Mouse (Mus musculus) heart, embryonic 16.5 days (tissue): ENCODE data around the gene Idh2. TPM values are rescaled to one million over a fixed set of nuclear protein-coding genes. Genes with fewer than 3 reads are reported as not detected.
A peak's percentile ranks its signal among the peaks of the same experiment; 100 is the strongest.

Experiments
- ATAC-seq: fragments of 200-750 bp; cut with Nextera tagmentation; replicated peaks from 2 replicates; pipeline ENCODE4 v1.8.0; 2017; ENCODE audit warnings: moderate number of reproducible peaks; ENCODE audit not compliant: insufficient read depth, low FRiP score; ENCODE audit errors: extremely low read depth
- H3K27ac ChIP-seq: fragments of 300-500 bp; sonication (generic); 2 replicates; pipeline ENCODE4 v1.5.1; 2014; ENCODE audit warnings: mild to moderate bottlenecking, low read length, control low read depth, moderate library complexity
- H3K27me3 ChIP-seq: fragments of 300-500 bp; sonication (generic); 2 replicates; pipeline ENCODE4 v1.6.1; 2014; ENCODE audit warnings: low read length, mixed read lengths; ENCODE audit not compliant: control insufficient read depth, insufficient read depth
- H3K36me3 ChIP-seq: fragments of 300-500 bp; sonication (generic); 2 replicates; pipeline ENCODE4 v1.6.1; 2014; ENCODE audit not compliant: control insufficient read depth, insufficient read depth
- H3K4me1 ChIP-seq: fragments of 300-500 bp; sonication (generic); 2 replicates; pipeline ENCODE4 v1.6.1; 2014; ENCODE audit warnings: low read length, mixed read lengths; ENCODE audit not compliant: control insufficient read depth, insufficient read depth
- H3K4me2 ChIP-seq: fragments of 300-500 bp; sonication (generic); 2 replicates; pipeline ENCODE4 v1.6.1; 2014; ENCODE audit warnings: low read depth, mild to moderate bottlenecking, control low read depth, low read length
- H3K4me3 ChIP-seq: fragments of 300-500 bp; sonication (generic); 2 replicates; pipeline ENCODE4 v1.5.1; 2014; ENCODE audit warnings: mild to moderate bottlenecking, control low read depth, low read length
- H3K9ac ChIP-seq: fragments of 300-500 bp; sonication (generic); 2 replicates; pipeline ENCODE4 v1.6.1; 2014; ENCODE audit warnings: low read length, control low read depth
- H3K9me3 ChIP-seq: fragments of 300-500 bp; sonication (generic); replicated peaks from 2 replicates; pipeline ENCODE4 v1.6.1; 2016; ENCODE audit warnings: low read length; ENCODE audit not compliant: control insufficient read depth
- WGBS: fragments of 180-500 bp; shearing (Covaris S2); extraction: QIAGEN DNeasy Blood & Tissue Kit; methylation state at CpG from one replicate; pipeline ENCODE4 v1.1.7; 2014; 5-methylcytosine and 5-hydroxymethylcytosine counted together
- polyA plus RNA-seq: library from polyadenylated mRNA; unstranded; fragments of >200 nt; fragmentation: Nextera tagmentation; extraction: Ambion mirVana; gene quantifications from 2 replicates; pipeline ENCODE4 v1.2.1, GENCODE M21; 2015

Idh2 gene
- polyA plus RNA-seq, 1 experiment from 2014 or later, result 2,782 TPM

DNA sequence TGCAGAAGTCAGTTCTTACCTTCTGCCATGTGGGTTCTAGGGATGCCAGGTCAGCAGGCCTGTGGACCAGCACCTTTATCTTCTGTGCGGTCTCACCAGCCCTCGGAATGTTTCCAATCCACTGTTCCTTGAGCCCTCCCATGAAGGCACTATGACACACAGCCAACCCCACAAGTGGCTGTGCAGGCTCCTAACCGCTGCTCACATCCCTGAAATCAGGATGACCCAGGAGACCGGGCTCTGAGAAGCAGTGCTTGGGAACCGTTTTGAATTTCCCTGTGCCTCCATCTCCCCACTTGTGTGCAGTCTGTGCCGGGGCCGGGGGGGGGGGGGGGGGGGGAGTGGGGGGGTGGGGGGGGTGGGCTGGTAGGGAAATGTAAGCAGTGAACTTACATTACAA is 46.9 kb downstream of the Idh2 start:
- H3K9ac ChIP-seq, result no peak overlapping the region
- H3K36me3 ChIP-seq, result no peaks in the 10 kb centered on the region
- ATAC-seq, result no peak
- peaks cover 38% of the 10 kb centered on the region for H3K4me1 ChIP-seq
- H3K9me3 ChIP-seq, result no peaks in the 10 kb centered on the region
- 0 out of 2 replicates have a peak overlapping the region, but pooled peaks have one; percentile 18 for H3K4me2 ChIP-seq
- no peaks in the 10 kb centered on the region for H3K27me3 ChIP-seq
- no peak overlapping the region for H3K27ac ChIP-seq
- no peak overlapping the region for H3K4me3 ChIP-seq
- WGBS, result 58% methylated on average over 6 of the region's 7 CpGs

DNA sequence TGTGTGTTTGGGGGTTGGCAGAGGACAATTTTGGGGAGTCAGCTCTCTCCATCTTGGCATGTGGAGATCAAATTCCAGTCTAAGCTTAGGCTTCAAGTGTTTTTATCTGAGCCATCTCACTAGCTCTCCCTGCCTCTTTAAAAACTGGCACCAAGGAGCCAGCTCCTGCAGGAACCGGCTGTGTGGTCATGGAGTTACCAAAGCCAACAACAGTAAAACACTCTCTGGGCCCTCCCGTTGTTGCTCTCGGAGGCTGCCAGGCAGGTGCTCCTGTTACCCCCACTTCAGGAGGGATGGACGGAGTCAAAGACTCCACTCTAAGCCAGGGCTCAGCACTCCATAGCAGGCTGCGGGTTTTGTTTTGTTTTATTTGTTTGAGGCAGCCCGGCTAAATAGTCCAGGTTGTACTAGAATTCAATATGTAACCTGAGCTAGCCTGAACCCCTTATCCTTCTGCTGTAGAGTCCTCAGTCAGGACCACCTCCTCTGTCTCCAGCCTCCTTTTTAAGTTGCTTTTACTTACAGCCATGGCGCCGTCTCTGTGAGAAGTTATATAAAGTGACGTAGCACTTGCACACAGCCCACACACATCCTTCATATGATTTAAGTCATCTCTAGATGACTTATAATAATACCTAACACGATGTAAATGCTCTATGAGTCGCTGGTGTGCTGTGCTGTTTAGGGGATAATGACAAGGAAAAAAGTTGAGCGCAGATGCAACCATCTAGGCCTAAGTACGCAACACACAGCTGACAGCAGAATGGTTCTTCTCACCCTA is 48.3 kb downstream of the Idh2 start:
- H3K9ac ChIP-seq, result no peak overlapping the region
- peaks cover 37% of the 10 kb centered on the region for H3K4me1 ChIP-seq
- no peak for ATAC-seq
- no peaks in the 10 kb centered on the region for H3K9me3 ChIP-seq
- no peaks in the 10 kb centered on the region for H3K36me3 ChIP-seq
- 71% methylated on average over 13 of the region's 13 CpGs for WGBS
- no peak overlapping the region for H3K4me3 ChIP-seq
- no peak overlapping the region for H3K4me2 ChIP-seq
- H3K27me3 ChIP-seq, result no peaks in the 10 kb centered on the region
- H3K27ac ChIP-seq, result no peak overlapping the region

DNA sequence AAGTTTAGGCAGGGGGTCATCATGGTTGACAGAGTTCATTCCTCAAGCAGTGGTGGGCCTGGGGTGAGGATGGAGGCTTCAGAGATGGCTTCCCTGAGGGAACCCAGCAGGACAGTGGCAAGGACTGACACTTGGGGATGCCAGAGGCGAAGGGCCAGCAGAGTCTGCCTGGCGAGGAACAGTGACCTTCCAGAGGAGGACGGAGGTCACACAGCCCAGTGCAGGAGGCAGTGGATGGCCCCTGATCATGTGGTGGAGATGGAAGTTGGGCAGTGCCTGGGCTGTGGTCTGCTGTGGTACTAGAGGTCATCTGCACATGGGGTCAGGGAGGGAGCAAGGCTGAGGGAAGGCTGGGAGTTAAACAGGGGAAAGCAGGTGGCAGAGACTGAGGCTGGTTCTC is 49.9 kb downstream of the Idh2 start:
- WGBS, result 64% methylated on average over 3 of the region's 3 CpGs
- H3K9me3 ChIP-seq, result no peaks in the 10 kb centered on the region
- peaks cover 37% of the 10 kb centered on the region for H3K4me1 ChIP-seq
- H3K4me3 ChIP-seq, result no peak overlapping the region
- no peak overlapping the region for H3K27ac ChIP-seq
- no peaks in the 10 kb centered on the region for H3K36me3 ChIP-seq
- no peak overlapping the region for H3K4me2 ChIP-seq
- no peak overlapping the region for H3K9ac ChIP-seq
- no peak for ATAC-seq
- no peaks in the 10 kb centered on the region for H3K27me3 ChIP-seq

DNA sequence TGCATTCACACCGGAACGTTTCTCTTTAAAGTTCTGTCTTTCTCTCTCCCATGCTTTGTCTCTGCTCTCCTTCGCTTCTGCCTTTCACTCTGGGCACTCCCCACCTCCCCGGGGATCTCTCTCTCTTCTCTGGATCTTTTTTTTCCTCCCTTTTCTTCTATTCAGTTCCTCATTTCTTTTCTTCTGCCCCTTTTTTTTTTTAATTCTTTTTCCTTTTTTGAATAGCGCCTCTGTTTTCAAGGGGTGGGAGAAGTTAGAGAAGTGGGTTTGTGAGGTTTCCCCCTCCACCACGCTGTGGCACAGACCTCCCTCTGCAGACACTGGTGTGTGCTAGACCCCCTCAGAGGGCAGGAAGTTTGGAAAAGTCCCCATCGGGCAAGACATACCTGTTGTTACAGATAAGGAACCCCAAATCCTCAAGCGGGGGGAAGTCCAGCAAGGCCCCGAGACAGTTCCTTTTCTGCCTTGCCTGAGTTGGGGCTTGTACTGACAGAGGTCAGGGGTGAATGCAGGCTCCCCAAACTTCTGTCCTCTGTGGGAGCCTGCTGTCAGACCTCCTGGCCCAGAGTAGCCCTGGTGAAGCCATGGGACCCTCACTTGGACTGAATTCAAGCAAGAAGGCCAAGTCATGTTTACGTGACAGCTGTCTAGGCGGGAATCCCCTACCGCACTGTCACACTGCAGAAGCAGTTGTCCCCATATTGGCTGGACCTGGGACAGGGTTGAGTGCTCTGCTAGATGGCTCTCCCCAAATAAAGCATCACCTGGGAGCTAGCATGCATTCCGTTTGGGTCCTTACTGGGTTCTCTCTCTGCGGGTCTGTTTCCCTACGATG is 51.1 kb downstream of the Idh2 start:
- WGBS, result 69% methylated on average over 15 of the region's 15 CpGs
- no peak overlapping the region for H3K27ac ChIP-seq
- H3K4me2 ChIP-seq, result no peak overlapping the region
- H3K9ac ChIP-seq, result no peak overlapping the region
- H3K36me3 ChIP-seq, result no peaks in the 10 kb centered on the region
- peaks cover 38% of the 10 kb centered on the region for H3K4me1 ChIP-seq
- no peak overlapping the region for H3K4me3 ChIP-seq
- H3K27me3 ChIP-seq, result no peaks in the 10 kb centered on the region
- no peak for ATAC-seq
- no peaks in the 10 kb centered on the region for H3K9me3 ChIP-seq

DNA sequence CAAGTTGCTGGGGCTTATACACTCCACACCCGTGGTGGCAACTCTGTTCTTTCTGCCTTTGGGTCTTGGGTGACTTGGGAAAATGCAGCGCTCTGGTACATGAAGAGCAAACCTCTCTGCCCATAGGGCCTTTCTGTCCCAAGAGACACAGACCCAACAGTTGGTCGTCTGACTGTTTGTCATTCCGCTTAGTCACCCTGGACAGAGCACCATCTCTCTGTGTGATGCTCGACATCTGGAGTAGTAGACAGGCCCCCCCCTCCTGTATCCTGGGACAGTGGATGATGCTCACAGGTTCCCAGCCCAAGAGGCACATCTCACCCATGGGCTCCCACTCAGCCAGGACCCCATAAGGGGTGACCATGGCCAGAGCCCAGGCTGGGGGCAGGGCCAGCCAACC is 51.9 kb downstream of the Idh2 start:
- Histone ChIP-seq H3K4me2 (no peak overlapping the region), H3K27ac (no peak overlapping the region), H3K4me1 (peaks cover 41% of the 10 kb centered on the region), H3K4me3 (no peak overlapping the region), H3K9ac (no peak overlapping the region), H3K9me3 (no peaks in the 10 kb centered on the region), H3K27me3 (no peaks in the 10 kb centered on the region), H3K36me3 (no peaks in the 10 kb centered on the region)
- no peak for ATAC-seq
- 75% methylated on average over 5 of the region's 5 CpGs for WGBS

DNA sequence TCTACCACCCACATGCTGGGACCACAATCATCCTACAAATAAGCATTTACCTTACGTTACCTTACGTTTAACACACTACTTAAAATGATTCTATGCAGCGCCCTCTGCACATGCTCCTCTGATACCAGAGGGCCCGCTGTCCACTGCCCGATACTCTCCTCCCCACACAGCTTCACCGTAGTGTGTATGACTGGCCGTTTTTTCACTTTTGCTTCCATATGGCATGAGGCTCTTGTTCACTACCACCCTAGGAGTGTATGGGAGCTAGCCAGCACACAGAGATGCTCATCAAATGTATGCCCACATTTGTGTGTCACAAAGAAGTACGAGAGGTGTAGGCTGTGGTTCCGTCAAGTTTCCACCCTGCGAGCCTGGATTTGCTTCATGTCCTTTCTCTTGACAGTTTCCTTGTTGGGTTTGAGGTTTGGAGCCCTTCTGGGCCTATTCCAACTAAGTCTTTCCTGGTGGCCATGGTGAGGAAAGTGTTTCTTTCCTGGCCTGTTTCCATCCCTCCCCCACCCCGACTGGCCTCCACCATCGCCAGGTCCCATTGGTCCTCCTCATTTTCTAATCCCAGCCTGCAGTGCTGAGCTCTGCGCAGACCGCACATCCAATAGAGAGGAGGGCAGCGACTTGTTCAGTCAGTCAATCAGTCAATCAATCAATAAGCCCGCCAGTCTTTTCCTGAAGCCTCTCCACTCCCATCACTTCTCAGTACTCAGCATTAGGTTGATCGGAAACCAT is 52.9 kb downstream of the Idh2 start:
- WGBS, result 92% methylated on average over 17 of the region's 17 CpGs
- Histone ChIP-seq H3K4me1 (peaks cover 49% of the 10 kb centered on the region), H3K36me3 (no peaks in the 10 kb centered on the region), H3K27ac (no peak overlapping the region), H3K9ac (no peak overlapping the region), H3K27me3 (no peaks in the 10 kb centered on the region), H3K4me2 (no peak overlapping the region), H3K9me3 (no peaks in the 10 kb centered on the region), H3K4me3 (no peak overlapping the region)
- ATAC-seq, result no peak

GRCm38 (mm10) chr7:80060012-80060778 is 55.0 kb downstream of the Idh2 start:
- H3K4me2 ChIP-seq, result peak overlapping the region; percentile 18; the same call in 1 of the 2 replicates
- no peaks in the 10 kb centered on the region for H3K36me3 ChIP-seq
- no peaks in the 10 kb centered on the region for H3K27me3 ChIP-seq
- ATAC-seq, result peak; percentile 54
- H3K27ac ChIP-seq, result peak overlapping the region; percentile 92
- WGBS, result 45% methylated on average over 10 of the region's 10 CpGs
- H3K9ac ChIP-seq, result no peak overlapping the region
- no peaks in the 10 kb centered on the region for H3K9me3 ChIP-seq
- peaks cover 59% of the 10 kb centered on the region for H3K4me1 ChIP-seq
- H3K4me3 ChIP-seq, result no peak overlapping the region

- no peak for ATAC-seq
- Histone ChIP-seq H3K36me3 (no peaks in the 10 kb centered on the region), H3K27me3 (no peaks in the 10 kb centered on the region), H3K4me3 (no peak overlapping the region), H3K9me3 (no peaks in the 10 kb centered on the region), H3K4me2 (peak overlapping the region; percentile 18; the same call in 1 of the 2 replicates), H3K9ac (peak overlapping the region; percentile 43), H3K27ac (peak overlapping the region; percentile 92), H3K4me1 (peaks cover 56% of the 10 kb centered on the region)
- 62% methylated on average over 13 of the region's 13 CpGs for WGBS
Measured at GRCm38 (mm10) chr7:80059064-80059838, 55.9 kb downstream of the Idh2 start.
